Mouse (Mus musculus): Measurements from ENCODE around the gene Bhlhe41.

DNA sequence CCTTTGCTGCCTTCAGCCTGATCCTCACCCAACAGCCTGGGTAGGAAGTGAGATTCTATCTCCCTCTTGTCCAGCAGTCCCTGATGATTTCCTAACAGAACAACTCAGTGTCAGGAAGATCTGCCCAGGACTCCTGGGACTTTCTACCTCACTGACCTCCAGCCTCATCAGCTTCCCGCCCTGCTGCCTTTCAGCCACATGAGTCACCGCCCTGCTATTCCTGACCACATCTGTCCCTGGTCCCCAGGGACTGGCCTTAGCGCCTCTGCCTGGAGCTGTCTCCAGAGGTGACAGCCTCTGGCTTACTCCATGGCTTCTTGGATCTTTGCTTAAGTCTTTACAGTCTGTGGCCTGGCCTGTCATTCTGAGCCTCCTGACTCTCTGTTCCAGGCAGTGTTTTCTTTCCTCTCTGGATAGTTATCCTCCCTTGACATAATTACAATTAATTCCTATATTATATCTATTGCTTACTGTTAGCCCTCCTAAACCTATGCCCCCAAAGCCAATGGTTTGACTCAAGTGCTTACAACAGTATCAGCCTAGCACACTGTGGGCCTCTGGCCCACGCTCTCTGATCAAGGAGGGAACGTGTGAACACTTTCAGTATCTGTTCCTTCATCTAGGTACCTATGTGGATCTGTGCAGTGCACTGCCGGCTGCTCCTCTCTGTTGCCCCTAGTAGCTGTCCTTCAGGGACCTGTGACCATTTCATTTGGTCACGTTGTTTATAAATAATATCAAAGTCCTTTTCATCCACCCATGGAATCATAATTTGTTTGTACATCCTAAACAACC, 40.9 kb upstream of the Bhlhe41 start:
- TF ChIP-seq CTCF (conservative IDR thresholded peaks at IDR 0.05; ENCODE audit: low read length) (no peak), NANOG (IDR thresholded peaks at IDR 0.05; ENCODE audit: borderline replicate concordance, low read length) (no peak), POU5F1 (IDR thresholded peaks at IDR 0.05; ENCODE audit: borderline replicate concordance, low read length) (no peak)
